Mouse (Mus musculus) heart, postnatal 36 days (tissue): ENCODE measurements around the gene Gnb4. TPM values are rescaled to one million over a fixed set of nuclear protein-coding genes. Genes with fewer than 3 reads are reported as not detected.

Experiments
- total RNA-seq, 2 experiments: library from RNA; stranded (reverse); gene quantifications; 2 replicates each; pipeline ENCODE4 v1.2.3; 2021

The Gnb4 gene
- total RNA-seq, 2 experiments from 2014 or later, result 15.7 to 16.2 TPM

Other genes starting within 250 kb of the Gnb4 start
- 10 to 100 TPM; 48.4 to 52.2 TPM for gene Pik3ca, start 218.9 kb downstream of the Gnb4 start, total RNA-seq
- gene Kcnmb3, start 124.4 kb downstream of the Gnb4 start, total RNA-seq, result not detected
- gene Zfp639, start 106.3 kb downstream of the Gnb4 start, total RNA-seq, result 10 to 100 TPM; 27.3 to 31.6 TPM
- 100 to 1,000 TPM; 432 to 477 TPM for gene Mfn1, start 87.1 kb downstream of the Gnb4 start, total RNA-seq
- 10 to 100 TPM; 21.8 to 22.4 TPM for gene Actl6a, start 89.7 kb upstream of the Gnb4 start, total RNA-seq
- gene Ndufb5, start 120.4 kb upstream of the Gnb4 start, total RNA-seq, result 100 to 1,000 TPM; 896 to 938 TPM
- gene Mrpl47, start 121.0 kb upstream of the Gnb4 start, total RNA-seq, result 10 to 100 TPM; 30.4 to 34.3 TPM
- gene Usp13, start 201.0 kb upstream of the Gnb4 start, total RNA-seq, result 100 to 1,000 TPM; 216 to 218 TPM